Mouse (Mus musculus): ENCODE measurements around the gene Pgpep1l.
A peak's percentile ranks its signal among the peaks of the same experiment; 100 is the strongest.

The Pgpep1l gene

DNA sequence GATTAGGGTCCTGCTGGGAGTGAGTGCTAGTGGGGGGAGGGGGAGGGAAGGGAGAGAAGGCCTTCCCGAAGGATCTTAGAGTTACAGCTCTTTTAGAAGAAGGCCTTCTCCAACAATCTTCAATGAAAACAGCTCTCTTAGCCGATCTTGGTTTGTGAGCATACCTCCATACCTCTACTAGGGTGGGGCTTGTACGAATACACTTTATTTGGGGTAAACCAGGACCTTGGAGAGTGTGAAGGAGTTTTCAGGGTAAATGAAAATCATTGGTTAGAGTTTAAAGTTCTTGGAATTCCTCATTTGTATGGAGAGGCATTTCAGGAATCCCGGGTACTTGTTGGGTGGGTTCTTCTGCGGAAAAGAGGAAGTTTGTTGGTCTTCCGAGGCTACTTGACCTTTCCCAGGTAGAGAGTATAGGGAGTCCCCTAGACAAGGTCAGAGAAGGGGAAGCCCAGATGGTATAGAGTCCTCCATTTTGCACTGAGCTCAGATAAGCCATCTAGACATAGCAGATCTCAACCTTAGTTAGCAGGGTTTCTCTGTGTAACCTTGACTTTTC, 4.4 kb downstream of the Pgpep1l start:
- no peak for DNase-seq (ENCODE audit: low read depth)

DNA sequence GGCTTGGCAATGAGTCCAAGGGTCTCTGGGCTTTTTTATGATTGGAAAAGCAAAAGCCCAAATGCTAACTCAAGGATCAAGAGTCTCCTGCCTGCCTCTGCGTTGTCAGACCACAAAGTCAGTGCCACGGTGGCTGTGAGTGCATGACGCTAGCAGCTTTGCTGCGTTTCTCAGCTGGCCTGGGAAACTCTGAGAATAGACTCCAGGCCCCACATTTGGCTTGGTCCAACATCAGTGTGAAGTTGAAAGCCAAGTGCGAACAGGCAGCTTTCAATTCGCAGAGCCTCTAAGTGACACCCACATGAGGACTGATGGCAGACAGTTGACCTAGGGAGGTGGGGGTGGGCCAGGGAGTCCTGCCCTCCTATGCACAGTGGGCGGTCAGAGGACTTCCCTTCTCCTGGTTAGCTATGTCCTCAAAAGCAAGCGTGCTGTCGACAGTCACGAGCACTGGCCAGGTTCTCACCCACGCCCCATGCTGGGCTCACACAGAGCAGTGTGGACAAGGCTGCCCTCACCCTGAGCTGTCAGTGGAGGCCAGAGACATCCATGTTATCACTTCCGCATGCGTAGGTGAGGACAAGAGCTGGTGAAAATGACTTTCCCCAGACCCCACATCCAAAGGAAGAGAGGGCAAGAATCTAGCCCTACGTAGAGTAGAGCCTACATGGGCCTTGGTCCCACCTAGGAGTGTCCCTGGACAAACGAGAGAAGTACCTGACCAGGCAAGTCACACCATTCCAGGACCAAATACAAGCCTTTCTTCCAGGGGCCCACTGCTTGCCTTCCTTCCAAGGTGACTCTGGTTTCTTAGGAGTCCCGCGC, 5.5 kb downstream of the Pgpep1l start:
- peak; percentile 52 for DNase-seq (ENCODE audit: low read depth)

DNA sequence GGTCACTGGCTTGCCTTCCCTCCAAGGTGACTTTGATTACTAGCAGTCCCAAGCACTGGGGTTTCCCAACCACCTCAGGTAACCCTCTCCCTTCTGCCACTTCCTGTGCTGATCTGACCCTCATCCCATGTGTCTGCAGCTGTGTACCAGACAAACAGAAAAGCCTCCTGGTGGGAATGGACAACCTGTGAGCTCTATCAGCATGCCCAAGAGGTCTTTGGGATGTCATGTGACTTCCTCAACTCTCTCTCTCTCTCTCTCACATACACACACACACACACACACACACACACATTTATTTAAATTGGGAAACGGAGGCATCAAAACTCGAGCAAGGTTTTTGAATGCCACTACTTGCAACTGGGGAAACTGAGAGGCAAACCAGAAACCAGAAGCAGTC, 6.3 kb downstream of the Pgpep1l start:
- no peak for DNase-seq (ENCODE audit: low read depth)

DNA sequence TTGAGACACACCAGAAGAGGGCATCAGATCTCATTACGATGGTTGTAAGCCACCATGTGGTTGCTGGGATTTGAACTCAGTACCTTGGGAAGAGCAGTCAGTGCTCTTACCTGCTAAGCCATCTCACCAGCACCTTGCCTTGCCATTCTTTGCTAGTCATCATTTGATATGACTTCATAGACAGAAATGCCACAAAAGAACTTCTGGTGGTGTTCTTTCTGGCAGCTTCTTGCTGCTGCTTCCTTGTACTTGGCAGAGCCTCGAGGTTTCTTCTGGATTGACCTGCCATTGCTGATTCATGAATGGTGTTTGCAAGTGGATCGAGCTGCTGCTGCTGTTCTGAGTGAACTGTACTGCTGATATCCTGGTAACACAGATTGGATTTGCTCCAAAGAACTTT, 13.1 kb downstream of the Pgpep1l start:
- DNase-seq (ENCODE audit: low read depth) = peak; percentile 59

DNA sequence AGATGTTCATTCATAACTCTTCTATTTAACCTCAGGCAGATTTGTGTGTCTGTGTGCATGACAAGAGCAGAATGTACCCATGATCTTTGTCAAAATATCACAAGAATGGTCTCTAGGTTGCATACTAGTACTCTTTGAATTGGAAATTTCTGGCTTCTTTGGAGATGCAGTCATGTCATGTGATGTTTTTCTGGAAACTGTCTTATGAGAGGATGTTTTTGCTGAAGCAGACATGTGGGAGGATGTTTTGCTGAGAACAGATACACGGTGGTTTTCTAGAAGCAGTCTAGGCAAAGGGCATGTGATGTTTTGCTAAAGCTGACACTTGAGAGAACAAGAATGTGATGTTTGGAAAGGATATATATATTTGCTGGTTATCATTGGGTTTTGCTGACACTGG, 13.6 kb downstream of the Pgpep1l start:
- DNase-seq (ENCODE audit: low read depth) = peak; percentile 81

DNA sequence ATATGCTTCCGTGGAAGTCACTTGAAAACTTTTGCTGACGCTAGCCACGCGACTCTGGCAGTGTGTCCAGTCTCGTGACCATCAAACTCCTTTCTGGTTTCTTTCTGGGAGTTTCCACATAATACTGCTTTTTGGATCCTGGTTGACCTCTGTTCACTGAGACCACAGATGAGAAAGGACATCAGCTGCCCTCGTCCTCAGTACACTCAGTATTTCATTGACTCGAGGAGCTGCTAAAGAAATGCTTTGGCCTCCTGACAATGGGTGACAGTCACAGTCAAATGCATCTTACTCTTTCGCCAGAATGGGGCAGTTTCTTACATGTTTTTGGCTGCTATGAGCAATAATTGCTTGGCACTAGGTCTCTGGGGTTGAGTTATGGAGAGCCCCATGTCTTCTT, 17.8 kb downstream of the Pgpep1l start:
- DNase-seq (ENCODE audit: low read depth) = no peak

DNA sequence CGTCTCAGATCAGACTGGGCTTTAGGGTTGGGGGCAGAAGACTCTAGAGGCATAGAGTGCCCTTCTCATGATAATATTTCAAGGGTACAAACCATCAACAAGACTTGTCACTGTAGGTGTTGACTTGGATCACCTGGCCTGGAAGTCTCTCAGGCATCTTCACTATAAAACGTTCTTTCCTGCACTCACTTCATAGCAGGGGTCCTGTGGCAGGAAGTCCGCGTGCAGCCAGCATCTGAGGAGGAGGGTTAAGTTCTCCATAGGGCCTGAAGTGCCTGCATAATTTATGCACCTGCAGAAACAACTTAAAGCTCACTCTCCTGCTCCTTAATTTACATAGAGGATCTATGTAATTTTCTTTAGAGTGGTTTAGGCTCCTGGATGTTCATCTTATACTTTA, 18.4 kb downstream of the Pgpep1l start:
- no peak for DNase-seq (ENCODE audit: low read depth)

DNA sequence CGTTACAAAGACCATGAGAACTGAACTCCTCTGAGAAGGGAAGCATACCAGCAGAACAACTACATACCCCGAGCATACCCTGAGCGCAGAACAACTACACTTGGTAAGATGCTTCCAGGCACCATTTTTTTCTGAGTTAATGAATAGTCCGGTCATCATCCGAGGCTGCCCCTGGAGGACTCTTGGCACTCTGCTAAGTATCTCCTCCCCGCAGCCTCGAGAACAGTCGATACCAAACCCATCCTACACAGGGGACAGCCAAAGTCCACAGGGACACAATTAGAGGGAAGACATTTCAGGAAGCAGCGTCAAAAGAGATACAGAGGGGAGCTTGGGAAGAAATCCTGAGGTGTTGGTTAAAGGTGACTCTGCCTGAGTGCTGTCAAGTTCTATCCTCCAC, 22.8 kb downstream of the Pgpep1l start:
- no peak for DNase-seq (ENCODE audit: low read depth)

DNA sequence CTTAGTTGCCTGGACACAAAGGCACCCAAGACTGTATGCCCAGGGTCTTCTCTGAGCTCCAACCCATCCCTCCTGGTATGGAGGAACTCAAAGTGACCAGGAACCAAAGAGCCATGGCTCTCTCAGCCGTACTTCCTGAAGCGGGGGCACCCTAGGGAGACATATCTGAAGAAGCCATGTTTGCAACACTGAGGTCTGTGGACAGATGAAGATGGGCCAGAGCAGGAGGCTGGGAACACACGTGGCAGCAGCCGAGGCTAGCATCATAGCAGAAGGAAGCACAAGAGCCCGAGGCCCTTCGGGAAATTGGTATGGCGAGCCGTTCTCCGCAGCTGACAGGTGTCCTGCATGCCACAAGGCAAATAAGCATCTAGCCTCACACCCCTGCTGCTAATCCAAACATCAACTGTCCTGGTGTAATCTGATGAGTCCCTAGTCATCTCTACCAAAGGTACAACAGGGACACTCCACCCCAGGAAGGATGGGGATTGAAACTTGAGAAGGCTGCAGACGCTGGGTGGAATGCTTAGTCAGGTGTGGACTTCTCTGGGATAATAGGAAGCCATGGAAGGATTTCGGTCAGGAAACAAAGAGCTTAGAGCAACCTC, 24.7 kb downstream of the Pgpep1l start:
- DNase-seq (ENCODE audit: low read depth) = no peak

DNA sequence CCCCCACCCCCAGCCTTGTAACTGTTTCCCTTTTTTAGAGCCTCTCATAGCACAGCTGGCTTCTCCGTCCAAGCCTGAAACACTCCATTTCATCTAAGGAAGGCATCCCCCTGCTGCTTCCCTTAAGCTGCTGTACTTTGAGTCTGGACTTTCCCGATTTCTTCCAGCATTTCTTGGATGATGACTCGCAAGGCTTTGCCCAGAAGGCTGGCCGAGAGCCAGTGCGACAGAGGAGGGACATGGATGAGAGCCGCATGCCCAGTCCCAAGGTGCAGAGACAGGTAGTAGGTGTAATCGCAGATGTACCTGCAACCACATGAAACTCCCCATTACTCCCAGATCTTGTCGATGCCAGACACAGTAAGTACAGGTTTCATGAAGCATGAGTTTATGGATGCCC, 27.2 kb downstream of the Pgpep1l start:
- DNase-seq (ENCODE audit: low read depth) = no peak

DNA sequence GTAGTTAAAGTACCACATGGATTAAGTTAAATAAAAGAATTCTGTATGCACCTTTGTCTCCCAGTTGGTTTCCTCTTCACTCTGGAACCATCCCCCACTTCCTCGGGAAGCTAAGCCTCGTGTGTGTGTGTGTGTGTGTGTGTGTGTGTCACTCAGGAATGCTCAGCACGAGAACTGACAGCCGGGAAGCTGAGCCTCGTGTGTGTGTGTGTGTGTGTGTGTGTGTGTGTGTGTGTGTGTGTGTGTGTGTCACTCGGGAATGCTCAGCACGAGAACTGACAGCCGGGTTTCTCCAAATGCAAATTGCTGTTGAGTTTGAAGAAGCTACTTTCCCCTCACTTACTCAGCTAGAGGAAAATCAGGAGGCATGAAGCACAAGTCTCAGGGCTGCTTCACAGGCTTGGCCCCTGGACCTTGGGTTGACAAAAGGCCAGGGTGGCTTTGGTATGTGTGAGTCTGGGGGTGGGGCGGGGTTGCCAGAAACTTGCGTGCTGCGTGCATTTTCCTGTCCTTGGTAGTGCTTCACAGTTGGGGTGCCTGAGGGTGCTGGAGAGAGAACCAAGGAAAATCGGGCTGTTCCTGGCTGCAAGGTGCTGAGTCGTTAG, 30.3 kb downstream of the Pgpep1l start:
- no peak for DNase-seq (ENCODE audit: low read depth)

DNA sequence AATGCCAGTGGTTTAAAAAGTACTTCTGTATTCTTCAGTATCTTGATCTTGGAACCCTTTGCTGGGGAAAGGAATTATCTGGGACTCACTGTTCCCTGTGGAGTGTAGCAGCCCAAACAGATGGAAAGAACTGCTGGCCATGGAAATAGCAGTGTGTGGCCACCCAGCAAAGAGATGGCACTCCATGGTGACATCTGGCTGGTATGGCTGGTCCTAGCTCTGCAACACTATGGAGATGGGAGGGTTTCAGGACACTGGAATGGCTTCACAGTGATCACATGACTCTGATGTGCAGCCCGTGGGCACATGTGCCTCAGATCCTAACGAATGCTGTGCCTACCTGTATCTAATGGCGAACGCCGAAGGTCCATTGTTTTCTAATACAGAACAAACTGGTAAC, 31.5 kb downstream of the Pgpep1l start:
- DNase-seq (ENCODE audit: low read depth) = no peak

DNA sequence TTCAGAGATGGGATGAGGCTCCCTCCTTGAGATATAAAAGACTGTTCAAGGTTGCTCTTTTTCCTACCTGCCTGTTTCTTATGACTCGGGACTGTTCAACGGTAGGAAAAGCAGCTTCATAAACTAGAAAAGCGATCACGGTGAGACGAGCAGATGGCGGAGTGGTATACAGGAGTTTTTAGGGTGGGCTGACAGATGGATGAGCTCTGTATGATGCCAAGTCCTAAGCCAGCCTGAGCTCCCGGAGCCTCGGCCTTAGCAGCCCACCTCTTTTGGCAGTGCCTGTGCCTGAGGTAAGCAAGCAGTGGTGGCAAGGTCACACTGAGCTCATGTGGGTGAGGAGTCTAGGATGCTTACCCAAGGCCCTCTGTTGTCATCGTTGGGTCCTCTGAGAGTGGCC, 33.2 kb downstream of the Pgpep1l start:
- DNase-seq (ENCODE audit: low read depth) = no peak

DNA sequence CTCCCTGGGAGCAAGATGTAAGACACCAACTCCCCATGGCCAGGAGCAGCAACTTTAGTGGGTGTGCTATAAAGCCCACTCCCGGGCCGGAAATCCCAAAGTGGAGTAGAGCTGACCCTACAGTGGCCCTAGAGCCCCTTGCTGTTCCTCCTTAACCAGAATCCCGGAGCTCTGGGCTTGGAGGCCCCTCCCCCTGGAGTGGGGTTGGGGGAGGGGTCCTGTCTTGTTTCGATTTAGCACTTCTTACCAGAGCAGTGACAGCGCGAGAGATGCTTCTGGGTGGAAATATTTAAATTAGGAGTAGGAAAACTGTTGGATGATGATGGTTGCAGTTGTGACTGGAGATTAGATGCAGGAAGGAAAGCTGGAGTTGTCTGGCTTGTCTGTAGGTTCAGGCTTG, 35.5 kb downstream of the Pgpep1l start:
- DNase-seq (ENCODE audit: low read depth) = no peak

DNA sequence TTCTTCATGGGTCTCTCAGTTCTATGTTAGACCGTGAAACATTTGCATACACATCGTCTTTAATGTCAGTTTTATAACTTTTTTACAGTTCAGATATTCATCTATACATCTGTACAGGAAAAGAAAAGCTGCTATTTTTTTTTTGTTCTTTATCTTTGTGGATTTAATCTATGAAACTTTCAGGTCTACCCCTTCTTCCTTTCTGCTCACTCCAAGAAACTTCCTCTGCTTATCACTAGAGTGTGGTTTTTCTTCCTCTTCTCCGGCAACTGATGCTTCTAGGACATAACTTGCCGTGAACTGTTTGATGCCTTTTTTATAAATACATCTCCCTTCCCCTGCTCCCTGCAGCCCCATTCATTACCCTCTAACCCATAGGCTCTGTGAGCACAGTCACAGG, 36.4 kb downstream of the Pgpep1l start:
- no peak for DNase-seq (ENCODE audit: low read depth)

DNA sequence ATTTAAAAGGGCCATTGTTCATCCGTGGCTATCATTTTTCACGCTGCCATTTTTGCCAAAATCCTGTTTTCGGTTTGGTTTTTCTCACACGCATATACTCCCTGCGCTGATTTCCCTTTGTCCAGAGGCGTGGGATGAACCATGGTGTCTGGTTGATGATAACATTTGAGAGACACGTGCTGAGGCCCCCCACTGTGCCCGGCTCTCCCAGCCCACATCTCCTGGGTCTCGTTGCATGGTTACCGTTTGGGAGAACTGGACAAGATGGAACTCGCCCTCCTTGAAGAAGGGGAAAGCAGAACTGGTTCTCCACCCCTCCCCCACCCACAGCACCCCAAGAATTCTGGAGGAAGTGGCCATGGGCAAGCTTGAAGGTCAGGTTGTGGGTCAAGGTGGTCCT, 37.0 kb downstream of the Pgpep1l start:
- no peak for DNase-seq (ENCODE audit: low read depth)

DNA sequence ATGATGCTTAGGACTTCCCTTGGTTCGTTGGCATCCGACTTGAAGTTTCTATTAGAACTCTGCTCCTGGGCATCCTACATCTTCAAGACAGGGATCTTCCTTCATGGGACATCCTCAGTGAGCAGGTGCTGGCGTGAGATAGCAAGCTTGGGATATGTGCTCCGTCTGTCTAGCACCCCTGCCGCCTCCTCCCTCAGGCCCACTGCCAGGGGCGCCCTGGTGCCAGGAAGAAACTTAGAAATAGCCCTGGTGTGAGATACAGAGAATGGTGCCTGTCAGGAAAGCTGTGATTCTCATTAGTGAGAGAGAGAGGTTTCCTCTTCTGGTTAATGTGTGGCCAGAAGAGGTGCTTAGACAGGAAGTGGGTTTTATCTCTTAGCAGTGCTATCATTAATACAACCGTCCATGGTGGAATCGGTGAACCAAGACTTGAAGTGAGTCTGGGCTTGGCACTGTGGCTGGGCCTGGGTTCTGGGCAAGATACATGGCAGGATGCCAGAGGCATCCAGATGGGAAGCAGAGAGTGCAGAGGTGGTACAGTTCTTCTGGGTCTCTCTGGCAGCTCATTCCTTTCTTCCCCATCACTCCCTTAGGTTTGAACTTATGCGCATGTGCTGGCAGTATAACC, 38.5 kb downstream of the Pgpep1l start:
- DNase-seq (ENCODE audit: low read depth) = peak; percentile 42

DNA sequence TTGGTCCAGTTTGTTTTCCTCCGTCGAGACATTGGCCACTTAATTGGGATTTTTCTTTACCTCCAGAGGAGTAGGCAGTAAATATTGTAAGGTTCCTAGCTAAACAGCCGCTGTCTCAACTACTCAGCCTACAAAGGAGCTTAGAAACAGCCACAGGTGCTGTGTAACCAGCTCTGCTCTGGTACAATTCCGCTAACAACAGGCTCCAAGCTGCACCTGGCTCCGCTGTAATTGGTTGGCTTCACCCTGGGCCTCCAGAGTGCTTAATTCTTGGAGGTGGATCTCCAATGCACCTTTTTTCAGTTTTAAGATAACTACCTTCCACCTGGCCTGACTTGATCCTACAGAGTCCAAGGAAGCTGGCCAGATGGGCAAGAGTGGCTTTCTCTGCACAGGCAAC, 40.0 kb downstream of the Pgpep1l start:
- DNase-seq (ENCODE audit: low read depth) = no peak

DNA sequence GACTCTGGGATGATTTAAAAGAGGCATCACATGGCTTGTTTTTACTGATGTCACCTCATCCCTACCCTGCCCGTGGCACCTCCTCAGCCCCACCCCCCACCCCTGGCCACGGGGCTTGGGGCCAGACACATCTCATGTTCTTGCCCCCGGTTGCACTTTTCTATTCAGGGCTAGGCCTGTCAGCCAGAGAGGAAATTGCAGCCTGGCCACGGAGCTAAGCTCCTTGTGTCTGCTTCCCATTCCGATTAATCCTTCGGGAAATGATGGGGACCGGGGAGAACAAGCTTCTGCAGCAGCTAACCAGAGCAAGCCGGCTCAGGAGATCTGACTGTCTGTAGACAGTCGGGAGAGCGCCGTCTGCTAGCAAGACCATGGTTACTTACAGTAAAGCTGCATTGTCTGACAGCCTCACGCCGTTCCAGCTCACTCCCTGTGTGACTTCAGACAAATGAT, 40.7 kb downstream of the Pgpep1l start:
- no peak for DNase-seq (ENCODE audit: low read depth)

DNA sequence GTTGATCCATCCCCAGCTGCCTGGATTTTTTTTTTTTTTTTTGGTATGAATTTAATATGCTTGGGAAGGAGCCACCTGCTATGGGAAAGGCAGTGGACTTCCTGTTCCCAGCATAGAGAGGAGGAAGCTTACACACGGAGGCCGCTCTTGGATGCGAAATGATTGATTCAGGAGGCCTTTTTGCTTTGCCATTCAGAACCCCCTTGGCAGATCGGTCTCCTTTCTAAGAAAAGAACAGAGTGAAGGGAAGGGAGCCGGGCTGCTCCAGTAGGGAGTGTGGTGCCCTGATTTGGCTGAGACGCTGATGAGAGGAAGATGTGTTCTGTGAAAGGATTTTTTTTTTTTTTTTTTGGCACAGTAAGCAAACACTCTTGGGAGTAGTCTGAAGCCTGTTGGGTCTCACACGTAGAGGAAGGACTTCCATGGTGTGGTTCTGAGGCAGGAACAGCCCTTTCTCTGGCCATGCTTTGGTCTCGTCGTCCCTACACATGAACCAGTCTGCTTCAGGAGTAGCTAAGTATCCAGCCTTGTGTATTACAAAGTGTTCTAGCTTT, 42.3 kb downstream of the Pgpep1l start:
- no peak for DNase-seq (ENCODE audit: low read depth)

DNA sequence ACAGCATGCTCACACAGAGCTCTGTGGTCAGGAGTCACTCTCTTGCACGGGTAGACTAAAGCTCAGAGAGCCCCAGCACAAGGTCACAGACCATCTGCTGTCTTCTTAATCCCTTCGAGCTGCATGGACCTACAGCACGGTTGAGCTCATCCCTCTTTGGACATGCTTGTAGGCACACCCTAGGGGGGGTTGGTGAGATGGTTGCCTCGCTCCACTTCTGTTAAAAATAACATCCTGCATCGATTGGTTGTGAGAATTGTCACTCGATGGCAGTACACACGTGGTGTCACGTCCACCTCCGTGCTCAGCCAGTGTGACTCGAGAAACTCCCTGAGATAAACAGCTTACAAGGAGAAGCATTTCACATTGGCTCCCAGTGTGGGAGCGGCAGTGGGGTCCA, 45.2 kb downstream of the Pgpep1l start:
- no peak for DNase-seq (ENCODE audit: low read depth)

DNA sequence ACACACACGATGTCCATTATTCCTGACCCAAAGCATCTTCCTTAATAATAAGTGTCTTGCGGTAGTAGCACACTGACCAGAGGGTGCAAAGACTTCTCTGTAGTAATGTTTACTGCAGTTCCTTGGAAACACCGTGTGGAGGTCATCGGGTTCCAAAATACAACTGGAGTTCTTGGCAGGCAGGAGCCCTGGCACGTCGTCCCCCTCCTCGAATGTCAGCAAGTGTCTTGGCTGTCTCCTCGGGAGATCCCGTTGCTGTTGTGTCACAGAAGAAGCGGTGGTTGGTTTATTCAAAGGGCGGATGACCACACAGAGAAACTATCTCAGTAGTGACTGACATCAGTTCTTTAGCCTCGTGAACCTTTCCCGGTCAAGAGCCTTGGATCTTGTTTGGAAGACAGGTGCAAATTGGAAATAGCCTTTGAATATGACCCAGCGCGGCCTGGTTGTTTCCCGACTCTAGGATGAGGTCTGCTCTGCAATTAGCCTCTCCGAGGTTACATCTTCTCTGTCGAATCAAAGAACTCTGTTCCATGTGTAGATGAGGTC, 48.4 kb downstream of the Pgpep1l start:
- no peak for DNase-seq (ENCODE audit: low read depth)
